In the genomic region with DNA sequence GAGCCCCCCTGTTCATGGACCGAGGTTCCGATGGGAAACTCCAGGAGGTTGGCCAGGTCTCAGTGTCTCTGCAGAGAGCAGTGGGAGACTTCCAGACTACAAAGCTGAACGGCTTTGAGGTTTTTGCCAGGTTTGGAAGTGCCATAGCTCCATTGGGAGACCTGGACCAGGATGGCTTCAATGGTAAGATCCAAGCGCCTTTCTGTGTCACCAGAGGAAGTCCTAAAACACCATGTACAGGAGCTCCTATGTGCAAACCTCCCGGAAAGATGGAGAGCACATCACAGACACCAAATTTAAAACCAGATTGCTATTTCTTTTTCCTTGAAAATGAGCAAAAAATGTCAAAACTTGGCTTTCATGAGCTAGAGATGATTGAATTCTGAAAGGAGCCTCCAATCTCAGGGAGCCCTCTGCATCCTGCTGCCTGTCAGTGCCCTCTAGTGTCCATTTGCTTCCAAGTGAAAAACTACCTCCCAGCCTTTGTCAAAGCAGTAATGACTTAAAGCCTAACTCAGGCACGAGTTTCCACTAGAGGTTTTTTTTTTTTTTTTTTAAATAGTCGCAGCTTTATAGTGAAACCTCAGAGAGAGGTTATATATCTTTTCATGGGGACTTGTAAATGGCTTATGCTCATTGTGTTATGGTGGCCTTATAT, we compare ENCODE assay signal across 8 mouse cellular contexts. TPM values are rescaled to one million over a fixed set of nuclear protein-coding genes. Genes with fewer than 3 reads are reported as not detected.
A peak's percentile ranks its signal among the peaks of the same experiment; 100 is the strongest.
DNase-seq lines count a peak whose midpoint lies in the region; ATAC-seq and TF ChIP-seq lines count a peak whose summit lies in the region.

No protein-coding gene starts in this region.

- TF ChIP-seq CTCF in spleen, adult 2 months (IDR thresholded peaks at IDR 0.05; ENCODE audit: extremely low read depth, insufficient read depth, insufficient read length, insufficient replicate concordance): peak; percentile 79; the same call in 1 of the 2 replicates
- peak; percentile 92 for TF ChIP-seq CTCF in layer of hippocampus, adult 2 months (conservative IDR thresholded peaks at IDR 0.05)

- H3K36me3 ChIP-seq in spleen, adult 2 months (ENCODE audit: control insufficient read depth, insufficient read depth, low read length): peaks cover 15% of the 10 kb centered on the region
- peaks cover 90% of the 10 kb centered on the region for H3K36me3 ChIP-seq in embryonic facial prominence, embryonic 10.5 days (replicated peaks)

- peak; percentile 33 to 44 for DNase-seq in spleen, adult 2 months (ENCODE audit: low read depth in 1 of 2, low spot score in 2 of 2)
- DNase-seq in spleen, adult 12 weeks (ENCODE audit: low spot score): no peak
- peak; percentile 78 for DNase-seq in adrenal gland, postnatal 14 days
- DNase-seq in embryonic facial prominence, embryonic 10.5 days (ENCODE audit: low spot score): peak; percentile 41
- DNase-seq in heart, postnatal 36 days: peak; percentile 51 to 62
- peak; percentile 75 to 80 for DNase-seq in layer of hippocampus, adult 2 months (ENCODE audit: low spot score in 2 of 2)
- DNase-seq in thymus, postnatal 36 days: peak; percentile 22 to 24

- no peaks in the 10 kb centered on the region for H3K9me3 ChIP-seq in embryonic facial prominence, embryonic 10.5 days

- no peak overlapping the region for H3K4me3 ChIP-seq in spleen, adult 2 months (ENCODE audit: extremely low read depth, insufficient read depth, insufficient read length)
- no peak overlapping the region for H3K4me3 ChIP-seq in embryonic facial prominence, embryonic 10.5 days
- H3K4me3 ChIP-seq in layer of hippocampus, adult 2 months: no peak overlapping the region

- WGBS in spleen, adult 2 months: 59% methylated on average over 7 of the region's 7 CpGs
- 64% methylated on average over 7 of the region's 7 CpGs for WGBS in embryonic facial prominence, embryonic 10.5 days

- no peaks in the 10 kb centered on the region for H3K27me3 ChIP-seq in spleen, adult 2 months (ENCODE audit: control insufficient read depth, insufficient read depth, low read length)
- H3K27me3 ChIP-seq in embryonic facial prominence, embryonic 10.5 days (replicated peaks; ENCODE audit: low read depth, poor library complexity, severe bottlenecking): no peaks in the 10 kb centered on the region

- TF ChIP-seq POLR2A in spleen, adult 2 months (IDR thresholded peaks at IDR 0.05; ENCODE audit: low read depth, low read length): no peak

- peak; percentile 94 for ATAC-seq in megakaryocyte progenitor cell, adult 5-6 weeks (replicated peaks; ENCODE audit: poor library complexity)

- intact Hi-C loops in heart, postnatal 36 days (cut with DNase I): loop anchor here (1.0 to 2.0 kb wide), 5 partner anchors 64 to 146 kb away; partner anchors contain the start of gene Zc3h15

- no peaks in the 10 kb centered on the region for H3K4me1 ChIP-seq in spleen, adult 2 months (ENCODE audit: control insufficient read depth, insufficient read depth, insufficient read length)
- H3K4me1 ChIP-seq in embryonic facial prominence, embryonic 10.5 days: no peaks in the 10 kb centered on the region

- no peak overlapping the region for H3K27ac ChIP-seq in spleen, adult 2 months (ENCODE audit: insufficient read depth, low read length)
- H3K27ac ChIP-seq in embryonic facial prominence, embryonic 10.5 days (replicated peaks): no peak overlapping the region
- H3K27ac ChIP-seq in layer of hippocampus, adult 2 months: peak overlapping the region; percentile 46

RNA-seq across cellular contexts. Expression of gene Fam171b, which starts 41.2 kb away (rescaled TPM):
- 0.07 and 0.15 TPM in 2 replicates for polyA plus RNA-seq in spleen, adult 2 months (2012; rRNA removed)
- total RNA-seq in adrenal gland, postnatal 14 days (2021): 4.0 and 5.8 TPM in 2 replicates
- 18.5 and 19.4 TPM in 2 replicates for polyA plus RNA-seq in embryonic facial prominence, embryonic 10.5 days (2016; fragmentation: Nextera tagmentation; extraction: Ambion mirVana)
- under 1 TPM; 0.92 to 1.00 TPM for total RNA-seq in heart, postnatal 36 days (2021)
- total RNA-seq in layer of hippocampus, adult 2 months (2021): 100 to 1,000 TPM; 196 to 206 TPM
- not detected in 2 replicates for total RNA-seq in megakaryocyte progenitor cell, adult 5-6 weeks (2015)
- total RNA-seq in megakaryocyte progenitor cell, adult 5-6 weeks (2017): not detected in 2 replicates

RNA-seq across cellular contexts. Expression of gene Itgav, which starts 47.1 kb away (rescaled TPM):
- 17.5 and 36.6 TPM in 2 replicates for polyA plus RNA-seq in spleen, adult 2 months (2012; rRNA removed)
- 73.3 and 77.0 TPM in 2 replicates for total RNA-seq in adrenal gland, postnatal 14 days (2021)
- polyA plus RNA-seq in embryonic facial prominence, embryonic 10.5 days (2016; fragmentation: Nextera tagmentation; extraction: Ambion mirVana): 54.0 and 55.7 TPM in 2 replicates
- total RNA-seq in heart, postnatal 36 days (2021): 10 to 100 TPM; 40.6 to 41.4 TPM
- 10 to 100 TPM; 68.7 to 69.5 TPM for total RNA-seq in layer of hippocampus, adult 2 months (2021)
- 23.4 and 30.9 TPM in 2 replicates for total RNA-seq in megakaryocyte progenitor cell, adult 5-6 weeks (2015)
- total RNA-seq in megakaryocyte progenitor cell, adult 5-6 weeks (2017): 9.5 and 20.9 TPM in 2 replicates

Comparison
In these comparisons a context has a peak if more than half of its experiments do, and no peak if none do; other contexts are left out.
1. RNA of gene Fam171b, which starts 41.2 kb away (total RNA-seq): 196 to 206 TPM in layer of hippocampus, adult 2 months; 4.0 to 5.8 TPM in adrenal gland, postnatal 14 days, 0.92 to 1.00 TPM in heart, postnatal 36 days and not detected in megakaryocyte progenitor cell, adult 5-6 weeks; every median in the first group is over 10 times any median in the second.